Mouse (Mus musculus) myocyte (in vitro differentiated cells): ENCODE measurements around the gene Ak8.

Experiments used
- CEBPB ChIP-seq: IDR thresholded peaks from 2 replicates; pipeline ENCODE4 v1.6.1; 2011; ENCODE audit warnings: mild to moderate bottlenecking, moderate library complexity; ENCODE audit not compliant: poor library complexity, insufficient read depth, severe bottlenecking
- MYOD1 ChIP-seq, 3 experiments: IDR thresholded peaks; one replicate each; pipeline ENCODE4 v1.6.1; 2011; ENCODE audit warnings: control low read depth in 2 of 3, low read depth in 2 of 3, mild to moderate bottlenecking in 2 of 3, moderate library complexity in 1 of 3; ENCODE audit not compliant: insufficient read length in 2 of 3, control insufficient read depth in 1 of 3
- MYOG ChIP-seq, 3 experiments: IDR thresholded peaks; one replicate each; pipeline ENCODE4 v1.6.1; 2011; ENCODE audit warnings: control low read depth in 2 of 3, low read depth in 2 of 3, mild to moderate bottlenecking in 2 of 3; ENCODE audit not compliant: insufficient read length in 2 of 3, control insufficient read depth in 1 of 3, insufficient read depth in 1 of 3
- POLR2A ChIP-seq: IDR thresholded peaks from one replicate; pipeline ENCODE4 v1.6.1; 2011; ENCODE audit warnings: low read depth, mild to moderate bottlenecking, control low read depth, moderate library complexity; ENCODE audit not compliant: insufficient read length
- POLR2AphosphoS2 ChIP-seq: IDR thresholded peaks from one replicate; pipeline ENCODE4 v1.6.1; 2011; ENCODE audit warnings: low read depth, control low read depth; ENCODE audit not compliant: insufficient read length
- TCF12 ChIP-seq: IDR thresholded peaks from one replicate; pipeline ENCODE4 v1.6.1; 2011; ENCODE audit warnings: mild to moderate bottlenecking, control low read depth; ENCODE audit not compliant: poor library complexity, insufficient read depth, severe bottlenecking
- TCF3 ChIP-seq: IDR thresholded peaks from one replicate; pipeline ENCODE4 v1.6.1; 2011; ENCODE audit warnings: low read depth, control low read depth; ENCODE audit not compliant: insufficient read length
- USF1 ChIP-seq: IDR thresholded peaks from one replicate; pipeline ENCODE4 v1.6.1; 2011; ENCODE audit warnings: low read depth, mild to moderate bottlenecking, control low read depth, moderate library complexity

DNA sequence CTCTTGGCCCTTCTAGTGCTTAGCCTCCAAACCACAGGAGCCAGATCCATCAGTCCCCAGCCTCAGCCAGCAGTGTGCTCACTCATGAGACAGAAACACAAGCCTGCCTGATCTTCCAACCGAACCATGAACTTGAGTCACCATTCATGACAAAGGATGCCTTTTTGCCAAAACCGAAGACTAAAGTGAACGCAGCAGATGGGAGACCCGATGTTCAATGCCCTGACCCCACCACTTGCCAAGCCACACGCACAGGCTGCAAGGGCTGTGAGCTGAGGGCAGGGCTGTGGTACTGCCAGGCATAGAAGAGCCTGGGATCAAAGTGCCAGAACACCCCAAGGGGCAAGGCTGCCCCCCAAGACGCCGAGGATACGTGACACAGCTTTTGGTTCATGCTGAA, 13.1 kb downstream of the Ak8 start:
- no peak for TF ChIP-seq POLR2A
- TF ChIP-seq CEBPB = no peak
- no peak for TF ChIP-seq MYOG (IDR thresholded peaks at IDR 0.05; ENCODE audit: control insufficient read depth in 1 of 3, insufficient read depth in 1 of 3, insufficient read length in 2 of 3, low read depth in 2 of 3)
- TF ChIP-seq TCF12 = no peak
- TF ChIP-seq USF1 = no peak
- no peak for TF ChIP-seq POLR2AphosphoS2
- no peak for TF ChIP-seq MYOD1 (IDR thresholded peaks at IDR 0.05; ENCODE audit: control insufficient read depth in 1 of 3, insufficient read length in 2 of 3, low read depth in 2 of 3)
- no peak for TF ChIP-seq TCF3
